Mouse (Mus musculus) spleen, adult 12 weeks (tissue): ENCODE results near the gene Dlx5.

Experiments used
- DNase-seq: peaks from one replicate; pipeline ENCODE4 v3.0.0; 2022; ENCODE audit warnings: low spot score

Gene Dlx5

DNA sequence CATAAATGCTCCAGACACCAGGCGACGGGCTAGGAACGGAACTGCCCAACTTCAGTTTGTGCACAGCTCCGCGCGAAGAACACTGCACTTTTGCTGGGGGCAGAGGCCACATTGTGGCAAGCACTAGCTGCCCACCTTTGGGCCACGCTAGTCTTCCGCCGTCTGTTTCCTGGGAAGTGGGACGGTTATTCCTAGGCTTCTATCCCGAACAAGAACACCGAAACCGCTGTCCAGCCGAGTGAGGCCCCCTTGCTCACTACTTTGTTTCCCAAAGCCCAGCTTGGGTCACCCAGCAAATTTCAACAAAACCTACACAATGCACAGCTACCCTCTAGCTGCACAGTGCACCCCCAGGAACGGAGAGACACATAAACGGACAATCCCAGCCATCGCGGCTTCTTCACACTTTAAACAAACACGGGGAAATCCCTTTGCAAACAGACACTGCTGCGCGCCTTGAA is 21.9 kb downstream of the Dlx5 start:
- DNase-seq: no peak

DNA sequence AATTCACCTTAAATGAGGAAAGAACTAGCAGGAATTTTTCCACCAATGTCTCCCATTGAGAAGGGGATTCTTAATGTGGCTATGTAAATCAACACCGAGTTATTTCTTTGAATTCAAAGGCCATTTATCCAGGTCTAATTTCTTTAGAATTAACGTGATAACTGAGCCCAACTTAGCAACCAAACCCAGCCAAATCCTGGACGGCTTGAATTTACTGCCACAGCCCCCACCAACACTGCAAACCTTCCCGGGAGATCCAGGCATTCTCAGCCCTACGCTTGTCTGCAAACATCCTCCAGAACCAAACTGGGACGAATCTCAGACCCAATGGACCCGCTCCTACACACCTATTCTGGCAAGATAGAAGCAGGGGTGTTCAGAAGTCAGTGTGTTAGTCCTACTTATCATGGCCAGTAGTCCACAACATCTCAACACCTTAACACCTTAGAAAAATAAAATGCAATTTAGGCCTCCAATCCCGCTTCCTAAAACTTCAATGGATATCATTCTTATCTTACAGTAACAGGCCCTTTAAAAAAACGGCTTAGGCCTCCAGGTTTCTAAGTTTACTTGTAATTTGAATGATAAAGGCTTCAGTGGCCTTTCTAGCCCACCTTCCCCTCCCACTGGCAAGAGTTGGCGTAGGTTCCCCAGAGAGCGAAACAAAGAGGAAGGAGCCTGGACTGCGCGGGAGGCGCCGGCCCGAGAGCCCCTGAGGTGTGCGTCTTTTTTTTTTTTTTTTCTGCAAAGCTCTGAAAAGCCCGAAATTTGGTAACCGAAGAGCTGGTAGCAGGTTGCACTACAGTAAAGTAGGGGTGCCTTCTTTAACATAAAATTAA is 22.6 kb downstream of the Dlx5 start:
- no peak for DNase-seq

DNA sequence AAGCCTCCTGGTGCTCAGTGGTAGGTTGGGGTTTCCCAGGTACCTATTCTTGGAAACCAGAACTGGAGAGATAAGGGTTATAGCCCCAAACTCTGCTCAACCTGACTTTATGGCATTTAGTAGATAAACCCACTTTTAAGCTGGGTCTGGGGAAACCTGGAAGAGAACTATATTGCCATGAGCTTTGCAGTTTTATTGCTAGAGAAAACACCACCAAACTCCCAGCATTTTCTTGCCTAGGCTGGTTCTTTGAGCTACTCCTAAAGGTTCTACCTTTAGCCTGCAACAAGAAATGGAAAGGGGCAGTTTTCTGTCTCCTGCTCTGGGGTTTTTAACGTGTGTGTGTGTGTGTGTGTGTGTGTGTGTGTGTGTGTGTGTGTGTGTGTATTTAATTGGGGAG is 23.3 kb downstream of the Dlx5 start:
- no peak for DNase-seq

DNA sequence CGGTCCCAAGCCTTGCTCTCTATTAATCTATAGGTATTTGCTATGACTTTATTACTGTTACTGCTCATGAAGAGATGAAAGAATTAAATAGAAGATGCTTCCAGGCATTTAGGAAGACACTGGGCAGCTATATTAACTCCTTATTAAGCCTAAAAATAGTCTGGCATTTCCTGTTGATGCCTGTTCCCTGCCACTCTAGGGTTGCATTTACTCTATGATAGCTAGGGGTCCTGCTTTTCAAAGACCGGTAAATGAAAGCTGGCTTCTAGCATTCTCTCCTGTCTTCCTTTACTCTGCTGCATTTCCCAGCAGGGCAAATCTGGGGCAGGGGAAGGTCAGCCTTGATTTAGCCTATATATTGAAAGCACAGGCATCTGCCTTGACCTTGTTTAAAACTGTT is 24.1 kb downstream of the Dlx5 start:
- no peak for DNase-seq

DNA sequence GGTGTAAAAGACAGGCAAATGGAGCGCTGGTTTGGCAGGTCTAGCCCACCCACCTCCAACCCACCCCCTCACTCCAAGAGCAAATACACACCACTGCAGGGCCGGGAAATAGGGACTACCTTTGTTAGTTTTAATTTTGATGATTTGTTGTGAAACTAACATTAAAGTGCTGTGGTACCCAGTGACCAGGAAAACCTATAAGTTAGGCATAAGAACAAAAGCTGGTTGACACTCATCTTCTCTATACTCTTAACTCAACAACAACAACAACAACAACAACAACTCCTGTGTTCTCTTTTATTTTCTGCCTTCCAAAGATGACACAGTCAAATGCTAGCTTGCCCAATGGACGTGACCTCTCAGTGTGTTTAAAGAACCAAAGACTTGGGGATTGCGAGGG is 25.0 kb downstream of the Dlx5 start:
- DNase-seq: no peak

DNA sequence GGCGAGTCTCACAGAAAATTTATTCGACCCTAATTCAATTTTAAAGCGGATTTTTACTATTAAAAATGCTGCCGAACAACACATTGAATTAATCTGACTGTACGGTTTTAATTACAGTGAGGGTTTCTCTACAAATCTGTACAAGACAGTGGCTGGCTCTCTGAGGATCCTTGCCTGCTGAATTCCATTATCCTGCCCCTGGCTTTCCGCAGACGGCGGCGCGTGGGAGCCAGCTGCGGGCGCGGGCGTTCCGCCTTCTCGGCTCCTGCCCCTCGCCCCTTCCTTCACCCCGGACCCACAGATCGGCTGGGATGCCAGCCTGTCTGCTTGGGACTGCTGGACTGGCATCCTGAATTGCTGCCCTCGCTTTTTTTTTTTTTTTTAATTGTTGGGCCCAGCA is 25.6 kb downstream of the Dlx5 start:
- no peak for DNase-seq

DNA sequence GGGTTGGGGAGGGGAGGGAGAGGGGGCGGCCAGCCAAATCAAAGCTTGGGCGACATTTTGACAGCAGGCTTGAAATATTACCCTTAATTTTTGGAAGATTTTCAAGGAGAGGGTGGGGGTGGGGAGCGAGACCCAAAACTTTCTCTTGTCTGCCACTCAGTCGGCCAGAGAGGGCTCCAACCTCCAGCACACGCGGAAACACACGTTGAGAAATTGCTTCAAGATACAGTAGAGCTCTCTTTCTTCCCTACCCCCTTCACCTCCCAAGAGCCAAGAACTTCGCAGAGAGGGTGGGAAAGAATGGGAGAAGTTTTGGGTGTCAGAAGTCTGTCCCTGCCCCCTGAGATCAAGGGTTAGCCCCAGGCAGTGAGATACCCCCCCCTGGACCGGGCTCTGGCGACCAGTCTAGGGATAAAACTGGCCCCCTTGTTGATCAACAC is 26.1 kb downstream of the Dlx5 start:
- DNase-seq: no peak

DNA sequence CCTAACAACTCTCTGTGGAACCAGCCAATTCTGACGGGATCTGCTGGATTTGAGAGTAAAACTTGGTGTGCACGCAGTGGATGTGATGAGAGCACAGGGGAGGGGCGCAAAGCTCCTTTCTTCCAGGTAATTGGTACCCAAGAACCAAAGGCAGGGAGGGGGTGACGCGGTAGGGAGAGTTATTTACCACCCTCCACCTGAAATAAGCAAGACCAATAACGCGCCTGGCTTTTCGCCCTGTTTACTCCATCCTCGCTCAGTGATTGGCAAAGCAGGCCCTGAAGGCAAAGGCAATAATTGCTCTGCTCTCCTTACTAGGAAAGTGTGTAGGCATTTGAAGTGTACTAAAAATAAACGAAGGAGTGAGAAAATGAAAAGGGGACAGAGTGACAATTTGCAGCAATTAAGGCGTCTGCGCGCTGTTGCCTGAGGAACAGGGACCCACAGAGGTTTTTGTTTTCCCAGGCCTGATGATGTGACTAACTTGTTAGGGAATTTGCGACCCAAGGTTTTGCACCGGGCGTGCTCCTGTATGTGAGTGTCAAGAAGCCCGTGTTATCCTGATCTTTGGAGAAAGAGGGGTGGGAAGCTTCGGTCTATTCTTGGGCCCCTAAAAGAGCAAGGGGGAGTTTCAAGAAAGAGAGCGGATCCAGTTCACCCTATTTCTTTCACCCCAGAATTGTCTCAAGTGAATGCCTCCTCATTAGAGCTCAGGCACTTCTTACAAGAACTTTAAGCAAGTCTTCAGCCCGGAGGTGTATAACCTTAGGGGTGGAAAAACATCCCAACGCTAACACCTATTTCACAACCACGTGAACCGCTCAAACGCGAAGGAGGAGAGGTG is 26.8 kb downstream of the Dlx5 start:
- DNase-seq: no peak

DNA sequence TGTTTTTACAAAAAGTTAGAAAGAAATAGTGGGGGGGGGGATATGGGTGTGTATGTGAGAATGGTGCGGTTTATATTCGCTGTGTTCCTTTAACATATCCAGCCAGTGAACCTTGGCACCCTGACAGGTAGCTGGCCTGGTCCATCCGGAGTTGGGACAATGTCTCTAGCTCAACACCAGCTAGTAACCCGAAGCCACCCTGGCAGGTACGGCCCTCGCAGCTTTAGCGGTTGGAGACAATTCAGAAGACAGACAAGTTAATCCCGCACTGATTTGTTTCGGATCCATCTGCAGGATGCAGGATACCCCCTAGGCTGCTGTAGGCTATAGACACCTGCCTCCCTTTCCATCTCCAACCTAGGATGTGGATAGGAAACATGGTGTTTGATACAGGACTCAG is 27.7 kb downstream of the Dlx5 start:
- DNase-seq: no peak

DNA sequence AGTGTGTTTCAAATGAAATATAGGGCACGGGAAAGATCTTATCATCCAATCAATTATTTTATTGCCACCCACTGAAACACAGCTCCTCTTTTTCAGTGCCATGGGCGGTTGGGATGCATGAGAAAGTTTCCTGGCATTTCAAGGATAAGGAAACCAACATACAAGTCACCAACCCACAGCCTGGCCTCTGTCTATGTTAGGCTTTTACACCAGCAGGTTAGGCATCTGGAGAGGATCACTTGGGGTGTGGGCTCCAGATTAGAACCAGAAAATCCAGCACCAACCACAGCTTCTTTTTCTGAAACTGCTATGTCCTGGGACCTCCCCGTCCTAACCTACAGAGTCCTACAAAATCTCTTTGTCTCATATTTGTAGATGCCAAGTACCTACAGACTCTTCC is 28.9 kb downstream of the Dlx5 start:
- no peak for DNase-seq

DNA sequence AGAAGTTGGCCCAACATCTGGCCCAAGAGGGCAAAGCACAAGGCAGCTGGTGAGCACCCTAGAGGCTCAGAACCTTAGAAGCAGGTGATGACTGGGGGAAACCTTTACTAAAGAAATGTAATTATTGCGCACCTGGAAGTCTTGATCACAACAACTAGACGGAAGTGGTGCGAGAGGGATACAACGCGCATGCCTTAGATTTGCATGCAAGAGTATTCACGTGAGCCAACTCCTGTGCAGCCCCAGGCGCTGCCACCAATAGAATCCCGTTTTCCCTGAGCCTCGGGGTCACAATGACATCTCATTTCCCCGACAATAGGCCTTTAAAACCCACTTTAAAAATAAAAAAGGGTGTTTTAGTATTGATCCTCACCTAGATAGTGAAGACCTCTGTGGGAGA is 30.7 kb downstream of the Dlx5 start:
- no peak for DNase-seq

DNA sequence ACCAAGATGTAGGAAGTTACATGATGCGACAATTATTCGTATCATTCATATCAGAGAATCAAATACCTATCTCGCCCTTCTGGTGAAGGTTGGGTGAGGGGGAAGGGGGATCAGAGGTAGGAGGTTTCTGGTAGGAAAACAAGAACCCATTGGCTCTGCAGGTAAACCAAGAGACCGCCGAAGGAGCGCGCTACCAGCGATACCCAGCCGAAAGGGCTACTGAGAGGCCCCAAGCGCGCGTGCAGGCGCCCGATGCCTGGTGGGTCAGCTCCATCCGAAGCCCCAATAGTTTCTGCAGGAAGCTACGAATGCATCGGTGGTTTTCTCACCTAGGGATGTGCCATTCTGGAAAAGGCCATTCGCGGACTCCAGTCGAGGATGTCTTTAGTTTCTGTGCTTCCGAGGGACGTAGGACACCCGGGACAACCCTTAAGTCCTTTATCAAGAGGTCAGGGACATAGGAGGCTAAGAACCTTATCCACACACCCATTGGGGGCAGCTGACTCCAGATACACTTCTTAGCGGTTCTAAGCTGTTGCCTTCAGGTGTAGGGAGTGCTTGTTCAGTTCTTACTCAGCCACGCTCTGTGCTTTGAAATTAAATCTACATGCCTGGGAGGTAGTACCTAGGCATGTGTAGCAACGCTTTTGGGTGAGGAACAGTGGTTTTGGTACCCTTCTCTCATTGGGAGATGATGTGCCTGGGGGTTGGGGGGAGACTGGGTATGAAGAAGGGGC is 31.4 kb downstream of the Dlx5 start:
- no peak for DNase-seq

DNA sequence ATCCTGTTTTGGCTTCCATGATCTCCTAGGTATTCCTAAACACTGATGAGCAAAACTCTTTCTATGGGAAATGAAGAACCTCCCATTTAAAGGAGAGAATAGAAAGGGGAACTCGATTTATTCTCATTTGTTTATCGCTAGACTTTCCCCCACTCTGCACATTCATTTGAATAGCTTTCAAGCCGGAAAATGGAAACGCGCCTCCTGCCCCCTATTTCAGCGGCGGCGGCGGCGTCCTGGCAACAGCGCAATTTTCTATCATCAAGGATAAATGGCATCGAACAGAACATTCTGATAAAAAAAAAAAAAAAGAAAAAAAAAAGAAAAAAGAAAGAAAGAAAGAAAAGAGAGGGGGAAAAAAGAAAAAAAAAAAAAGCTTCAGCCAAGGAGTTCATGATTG is 32.1 kb downstream of the Dlx5 start:
- no peak for DNase-seq

DNA sequence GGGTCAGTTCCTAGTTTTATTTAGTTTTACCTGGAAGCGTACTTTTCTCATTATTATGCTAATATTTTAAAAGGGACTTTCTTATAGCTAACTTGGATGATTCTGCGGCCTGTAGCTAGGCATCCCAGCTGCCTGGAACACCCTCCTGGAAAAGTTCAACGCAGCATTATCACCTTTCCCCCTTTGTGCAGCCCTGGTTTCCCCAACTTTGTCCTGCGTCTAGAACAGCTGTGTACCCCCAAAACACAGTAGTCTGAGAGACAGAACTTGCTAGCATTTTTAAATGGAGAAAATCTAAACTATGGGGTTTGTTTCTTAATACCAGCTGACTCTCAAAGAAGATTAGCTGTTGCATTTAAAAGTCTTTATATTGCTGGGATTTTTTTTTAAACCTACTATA is 33.3 kb downstream of the Dlx5 start:
- DNase-seq: no peak

DNA sequence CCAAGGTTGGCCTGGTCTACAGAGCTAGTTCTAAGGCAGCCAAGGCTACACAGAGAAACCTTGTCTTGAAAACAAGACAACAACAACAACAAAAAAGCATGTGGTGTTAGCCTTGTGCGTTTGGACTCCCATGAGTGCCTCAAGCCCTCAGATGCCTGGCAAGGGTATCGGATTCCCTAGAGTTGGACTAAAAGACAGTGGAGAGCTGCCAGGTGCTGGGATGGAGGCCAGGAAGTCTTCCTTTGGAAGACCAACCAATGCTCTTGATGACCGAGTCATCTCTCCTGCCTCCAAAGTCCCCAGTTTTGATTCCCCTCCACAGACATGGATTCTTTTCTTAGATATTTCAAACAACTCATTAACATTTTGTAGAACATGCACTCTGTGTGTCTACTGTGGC is 48.6 kb downstream of the Dlx5 start:
- DNase-seq: no peak

DNA sequence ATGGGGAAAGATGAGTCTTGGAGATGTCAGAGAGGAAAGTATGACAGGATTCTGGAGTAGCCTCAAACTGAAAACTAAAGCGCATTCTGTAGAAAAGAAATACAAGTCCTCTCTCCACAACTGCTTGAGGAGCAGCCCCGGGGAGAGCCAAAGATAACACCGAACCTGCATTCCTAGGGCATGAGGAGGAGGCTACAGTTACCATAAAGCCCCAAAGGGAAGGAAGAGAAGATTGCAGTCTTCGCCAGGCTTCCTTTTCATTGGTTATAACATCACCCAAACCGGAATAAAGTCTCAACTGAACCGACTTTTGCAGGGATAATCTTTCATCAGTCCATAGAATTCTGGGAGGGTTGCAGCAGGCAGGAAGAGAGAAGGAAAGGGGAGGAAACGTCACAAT is 51.4 kb downstream of the Dlx5 start:
- no peak for DNase-seq
